Mouse (Mus musculus) monocyte, adult 5-6 weeks (primary cell): Measurements from ENCODE around the gene Gm17509. TPM values are rescaled to one million over a fixed set of nuclear protein-coding genes. Genes with fewer than 3 reads are reported as not detected.

Experiments used
- total RNA-seq: library from RNA; stranded (forward); fragments of 200-1000, 200-491, 200-594 nt; gene quantifications from 3 replicates; pipeline ENCODE4 v1.2.3, GENCODE M21; 2017

The Gm17509 gene
- total RNA-seq, 1 experiment from 2014 or later, result not detected

Other genes with a start within 250 kb of the Gm17509 start
- gene Parp8, start 195.5 kb downstream of the Gm17509 start, total RNA-seq, result 45.1 to 76.7 TPM (median 48.1 TPM) in 3 replicates
- 124 to 196 TPM (median 176 TPM) in 3 replicates for gene Emb, start 12.5 kb downstream of the Gm17509 start, total RNA-seq